Mouse (Mus musculus) liver, postnatal 0 days (tissue): ENCODE results near the gene Slc41a1. TPM values are rescaled to one million over a fixed set of nuclear protein-coding genes. Genes with fewer than 3 reads are reported as not detected.

ENCODE experiments used
- ATAC-seq: fragments of 200-750 bp; cut with Nextera tagmentation; 2 replicates; pipeline ENCODE4 v1.8.0; 2017; ENCODE audit warnings: mild to moderate bottlenecking, moderate library complexity
- DNase-seq: peaks from one replicate; pipeline ENCODE4 v3.0.0-alpha.2; 2016
- H3K27ac ChIP-seq: fragments of 300-500 bp; sonication (generic); 2 replicates; pipeline ENCODE4 v1.5.1; 2014; ENCODE audit warnings: antibody characterized with exemption, moderate library complexity, mild to moderate bottlenecking, low read depth
- H3K27me3 ChIP-seq: fragments of 300-500 bp; sonication (generic); 2 replicates; pipeline ENCODE4 v1.6.1; 2014; ENCODE audit warnings: low read length, control low read depth, mixed read lengths; ENCODE audit not compliant: insufficient read depth
- H3K36me3 ChIP-seq: fragments of 300-500 bp; sonication (generic); replicated peaks from 2 replicates; pipeline ENCODE4 v1.6.1; 2014; ENCODE audit warnings: mild to moderate bottlenecking, control low read depth, low read length, moderate library complexity, mixed read lengths; ENCODE audit not compliant: insufficient read depth
- H3K4me1 ChIP-seq: fragments of 300-500 bp; sonication (generic); 2 replicates; pipeline ENCODE4 v1.6.1; 2014; ENCODE audit warnings: antibody characterized with exemption, mild to moderate bottlenecking, control low read depth; ENCODE audit not compliant: insufficient read depth
- H3K4me2 ChIP-seq: fragments of 300-500 bp; sonication (generic); 2 replicates; pipeline ENCODE4 v1.6.1; 2014; ENCODE audit warnings: low read depth, mild to moderate bottlenecking, low read length, moderate library complexity, mixed read lengths
- H3K4me3 ChIP-seq: fragments of 300-500 bp; sonication (generic); 2 replicates; pipeline ENCODE4 v1.5.1; 2014; ENCODE audit warnings: low read depth, low read length
- H3K9ac ChIP-seq: fragments of 300-500 bp; sonication (generic); replicated peaks from 2 replicates; pipeline ENCODE4 v1.6.1; 2014; ENCODE audit warnings: mild to moderate bottlenecking, moderate library complexity
- H3K9me3 ChIP-seq: fragments of 300-500 bp; sonication (generic); 2 replicates; pipeline ENCODE4 v1.6.1; 2016; ENCODE audit warnings: mild to moderate bottlenecking, control low read depth, low read length, mixed read lengths
- CTCF ChIP-seq: sonication (generic); IDR thresholded peaks from 2 replicates; pipeline ENCODE4 v1.5.1; 2016; ENCODE audit warnings: antibody characterized with exemption, low read depth
- EP300 ChIP-seq: IDR thresholded peaks from 2 replicates; pipeline ENCODE4 v1.6.1; 2016; ENCODE audit warnings: antibody characterized with exemption, low read depth, mild to moderate bottlenecking
- WGBS: fragments of 180-500 bp; shearing (Covaris S2); extraction: QIAGEN DNeasy Blood & Tissue Kit; methylation state at CpG from one replicate; pipeline ENCODE4 v1.1.7; 2014; ENCODE audit not compliant: insufficient replicate concordance; 5-methylcytosine and 5-hydroxymethylcytosine counted together
- polyA plus RNA-seq: library from polyadenylated mRNA; unstranded; fragments of >200 nt; fragmentation: Nextera tagmentation; extraction: Ambion mirVana; gene quantifications from 2 replicates; pipeline ENCODE4 v1.2.1, GENCODE M21; 2015

The Slc41a1 gene
- polyA plus RNA-seq, 1 experiment from 2014 or later: 0.81 TPM

DNA sequence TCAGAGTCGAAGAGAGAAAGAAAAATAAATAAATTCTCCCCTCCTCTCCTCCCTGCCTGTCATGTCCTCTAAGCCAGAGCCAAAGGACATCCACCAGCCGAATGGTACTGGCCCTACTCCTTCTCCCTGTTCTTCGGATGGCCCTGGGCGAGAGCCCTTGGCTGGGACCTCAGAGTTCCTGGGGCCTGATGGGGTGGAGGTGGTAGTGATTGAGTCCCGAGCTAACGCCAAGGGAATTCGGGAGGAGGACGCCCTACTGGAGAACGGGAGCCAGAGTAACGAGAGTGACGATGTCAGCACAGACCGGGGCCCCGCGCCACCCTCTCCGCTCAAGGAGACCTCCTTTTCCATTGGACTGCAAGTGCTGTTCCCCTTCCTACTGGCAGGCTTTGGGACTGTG is 3.3 kb downstream of the Slc41a1 start:
- H3K9me3 ChIP-seq: no peaks in the 10 kb centered on the region
- H3K27ac ChIP-seq: no peak overlapping the region
- no peak for TF ChIP-seq EP300
- H3K4me1 ChIP-seq: peaks cover 12% of the 10 kb centered on the region
- no peak for ATAC-seq
- no peaks in the 10 kb centered on the region for H3K27me3 ChIP-seq
- no peak for DNase-seq
- no peak overlapping the region for H3K4me3 ChIP-seq
- no peak overlapping the region for H3K4me2 ChIP-seq
- H3K9ac ChIP-seq: no peak overlapping the region
- H3K36me3 ChIP-seq: no peaks in the 10 kb centered on the region
- WGBS: 85% methylated on average over 15 of the region's 15 CpGs

DNA sequence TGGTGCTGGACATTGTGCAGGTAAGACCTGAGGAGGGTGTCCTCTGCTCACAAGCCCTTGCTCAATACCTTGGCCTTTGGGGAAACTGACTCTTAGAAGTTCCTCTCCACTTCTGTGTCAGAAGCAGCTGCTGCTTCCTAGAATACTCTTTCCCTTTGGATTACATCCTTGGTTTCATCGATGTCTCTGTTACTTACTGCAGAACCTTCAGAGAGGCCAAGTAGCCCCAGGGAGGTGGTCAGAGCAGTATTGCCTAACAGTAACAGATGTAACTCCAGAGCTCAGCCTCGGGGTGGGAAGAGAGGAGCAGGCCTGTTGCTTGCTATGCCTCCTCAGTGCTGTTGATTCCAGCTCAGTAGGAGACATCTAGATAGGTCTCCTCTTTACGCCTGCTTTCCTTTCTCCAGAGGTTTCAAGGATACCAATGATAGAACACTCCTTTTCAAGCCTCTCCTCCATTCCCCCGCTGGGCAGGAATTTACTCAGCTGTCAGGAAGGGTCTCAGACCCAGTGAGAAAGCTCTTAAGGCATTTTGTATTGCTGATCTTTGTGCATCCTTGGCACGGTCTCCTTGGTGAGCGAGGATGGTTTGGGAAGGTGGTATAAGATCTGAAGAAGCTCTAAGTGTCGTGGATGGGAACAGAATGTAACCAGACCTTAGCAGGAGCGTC is 3.8 kb downstream of the Slc41a1 start:
- Histone ChIP-seq H3K4me2 (no peak overlapping the region), H3K9ac (no peak overlapping the region), H3K27me3 (no peaks in the 10 kb centered on the region), H3K27ac (no peak overlapping the region), H3K9me3 (no peaks in the 10 kb centered on the region), H3K36me3 (no peaks in the 10 kb centered on the region), H3K4me3 (no peak overlapping the region), H3K4me1 (peaks cover 12% of the 10 kb centered on the region)
- DNase-seq: no peak
- ATAC-seq: no peak
- TF ChIP-seq EP300: no peak
- TF ChIP-seq CTCF: no peak
- WGBS: 75% methylated on average over 8 of the region's 8 CpGs

DNA sequence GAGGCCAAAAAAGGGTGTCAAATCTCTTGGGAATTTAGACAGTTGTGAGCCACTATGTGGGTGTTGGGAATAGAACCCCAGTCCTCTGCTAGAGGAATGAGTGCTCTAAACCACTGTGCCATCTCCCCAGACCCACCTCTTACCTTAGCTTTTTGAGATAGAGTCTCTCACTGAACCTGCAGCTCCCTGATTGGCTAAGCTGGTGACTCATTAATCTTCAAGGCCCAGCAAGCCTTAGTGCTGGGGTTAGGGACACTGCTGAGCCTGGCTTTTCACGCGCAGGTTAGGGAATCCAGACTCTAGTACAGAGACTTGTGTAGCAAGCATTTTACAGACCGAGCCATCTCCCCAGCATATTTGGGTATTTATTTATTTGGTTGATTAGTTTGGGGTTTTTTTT is 9.7 kb downstream of the Slc41a1 start:
- Histone ChIP-seq H3K27me3 (no peaks in the 10 kb centered on the region), H3K27ac (no peak overlapping the region), H3K9me3 (no peaks in the 10 kb centered on the region), H3K4me3 (no peak overlapping the region), H3K4me1 (no peaks in the 10 kb centered on the region), H3K4me2 (no peak overlapping the region), H3K36me3 (no peaks in the 10 kb centered on the region), H3K9ac (no peak overlapping the region)
- WGBS: 82% methylated on average over 3 of the region's 3 CpGs
- no peak for TF ChIP-seq EP300
- TF ChIP-seq CTCF: no peak
- DNase-seq (no peak), ATAC-seq (no peak)

DNA sequence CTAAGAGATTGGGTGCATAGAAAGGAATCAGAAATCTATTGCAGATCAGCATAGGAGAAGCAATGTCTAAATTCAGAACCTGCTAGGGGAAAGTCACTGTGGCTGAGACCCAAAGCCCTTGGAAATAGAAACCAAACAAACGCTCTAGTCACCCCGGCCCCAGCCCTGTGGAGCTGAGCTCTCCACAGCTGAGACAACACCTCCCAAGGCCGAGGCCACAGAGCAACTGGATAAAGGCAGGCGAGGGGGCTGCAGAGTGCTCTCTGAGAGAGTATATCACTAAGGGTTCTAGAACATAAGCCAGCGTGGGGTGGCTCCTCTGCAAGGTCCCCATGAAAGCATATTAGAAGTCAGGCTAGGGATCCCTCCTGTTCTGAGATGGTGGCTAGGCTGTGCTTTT is 11.2 kb downstream of the Slc41a1 start:
- H3K4me2 ChIP-seq: no peak overlapping the region
- H3K27me3 ChIP-seq: no peaks in the 10 kb centered on the region
- 52% methylated on average over 5 of the region's 5 CpGs for WGBS
- no peak for ATAC-seq
- DNase-seq: no peak
- H3K27ac ChIP-seq: no peak overlapping the region
- H3K36me3 ChIP-seq: no peaks in the 10 kb centered on the region
- TF ChIP-seq EP300: no peak
- no peak for TF ChIP-seq CTCF
- H3K4me1 ChIP-seq: no peaks in the 10 kb centered on the region
- H3K9me3 ChIP-seq: no peaks in the 10 kb centered on the region
- H3K9ac ChIP-seq: no peak overlapping the region
- no peak overlapping the region for H3K4me3 ChIP-seq

DNA sequence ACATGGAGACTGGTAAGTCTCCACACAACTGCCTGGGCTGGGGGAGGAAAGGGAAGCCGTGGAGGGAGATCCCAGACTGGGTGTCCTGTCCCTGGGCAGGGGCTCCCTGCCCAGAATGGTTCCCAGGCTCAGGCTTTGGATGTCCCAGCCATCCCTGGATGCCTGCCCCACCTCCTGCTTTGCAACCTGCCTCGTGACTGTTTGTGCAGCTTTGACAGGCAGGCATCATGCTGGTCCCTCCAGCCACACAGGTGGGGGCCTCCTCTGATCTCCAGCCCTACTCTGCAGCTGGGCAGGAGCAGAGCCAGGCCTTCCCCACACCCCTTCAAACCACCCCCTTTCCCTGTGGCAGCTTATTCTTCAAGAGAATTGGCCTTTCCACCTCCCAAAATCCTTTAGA is 12.0 kb downstream of the Slc41a1 start:
- no peaks in the 10 kb centered on the region for H3K36me3 ChIP-seq
- DNase-seq (no peak), ATAC-seq (no peak)
- WGBS: 63% methylated on average over 2 of the region's 2 CpGs
- no peak overlapping the region for H3K4me3 ChIP-seq
- H3K9ac ChIP-seq: no peak overlapping the region
- H3K4me2 ChIP-seq: no peak overlapping the region
- no peaks in the 10 kb centered on the region for H3K9me3 ChIP-seq
- TF ChIP-seq EP300 (no peak), CTCF (no peak)
- no peaks in the 10 kb centered on the region for H3K27me3 ChIP-seq
- no peak overlapping the region for H3K27ac ChIP-seq
- H3K4me1 ChIP-seq: no peaks in the 10 kb centered on the region

DNA sequence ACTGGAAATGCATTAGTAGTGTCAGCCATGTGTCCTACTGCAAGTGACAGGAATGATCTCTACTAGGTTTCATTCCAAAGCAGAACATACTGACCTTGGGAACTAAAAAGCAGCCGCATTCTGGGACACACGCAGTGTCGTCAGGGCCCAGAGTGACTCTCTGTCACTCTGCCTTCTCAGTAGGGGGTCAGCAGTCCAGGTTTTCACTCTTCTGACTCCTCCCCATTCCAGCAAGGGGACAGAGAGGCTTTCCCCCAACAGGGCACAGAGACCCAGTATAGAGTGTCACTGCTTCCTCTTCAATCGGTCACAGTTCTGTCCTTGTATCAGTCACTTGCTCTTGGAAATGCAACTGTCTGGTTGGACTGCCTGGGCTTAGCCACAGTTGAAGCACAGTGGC is 14.9 kb downstream of the Slc41a1 start:
- no peak overlapping the region for H3K27ac ChIP-seq
- H3K27me3 ChIP-seq: no peaks in the 10 kb centered on the region
- no peaks in the 10 kb centered on the region for H3K36me3 ChIP-seq
- TF ChIP-seq EP300: no peak
- no peak for TF ChIP-seq CTCF
- H3K9ac ChIP-seq: no peak overlapping the region
- DNase-seq: no peak
- H3K4me1 ChIP-seq: no peaks in the 10 kb centered on the region
- no peak for ATAC-seq
- 65% methylated on average over 4 of the region's 4 CpGs for WGBS
- H3K4me3 ChIP-seq: no peak overlapping the region
- no peaks in the 10 kb centered on the region for H3K9me3 ChIP-seq
- no peak overlapping the region for H3K4me2 ChIP-seq

DNA sequence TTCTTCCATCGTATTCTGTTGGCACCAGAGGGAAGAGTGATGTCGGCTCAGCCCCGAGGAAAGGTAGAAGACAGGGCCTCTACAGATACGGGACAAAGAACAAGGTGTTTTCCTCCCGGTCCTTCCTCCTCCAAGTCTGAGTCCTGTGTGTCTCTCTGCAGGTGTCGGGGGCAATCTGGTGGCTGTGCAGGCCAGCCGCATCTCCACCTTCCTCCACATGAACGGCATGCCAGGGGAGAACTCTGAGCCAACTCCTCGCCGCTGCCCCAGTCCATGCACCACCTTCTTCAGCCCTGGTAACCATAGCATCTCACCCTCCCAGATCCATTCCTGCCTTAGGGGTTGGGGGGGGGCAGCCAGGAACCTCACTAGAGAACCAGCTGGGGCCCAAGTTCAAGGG is 16.5 kb downstream of the Slc41a1 start:
- Histone ChIP-seq H3K4me3 (no peak overlapping the region), H3K9ac (no peak overlapping the region), H3K27ac (no peak overlapping the region), H3K4me1 (no peaks in the 10 kb centered on the region), H3K27me3 (no peaks in the 10 kb centered on the region), H3K36me3 (no peaks in the 10 kb centered on the region), H3K9me3 (no peaks in the 10 kb centered on the region), H3K4me2 (no peak overlapping the region)
- 83% methylated on average over 10 of the region's 10 CpGs for WGBS
- TF ChIP-seq EP300: no peak
- no peak for TF ChIP-seq CTCF
- ATAC-seq (no peak), DNase-seq (no peak)
